Mouse (Mus musculus): ENCODE results near the gene Usp24. TPM values are rescaled to one million over a fixed set of nuclear protein-coding genes. Genes with fewer than 3 reads are reported as not detected.
"Not testable (repeated sequence)": the region's sequence is repeated elsewhere in the genome, so short reads cannot be mapped to it uniquely, and the experiment has no call there.

Gene Usp24
- polyA plus RNA-seq, 1 experiment from 2014 or later = 5.4 TPM

- Histone ChIP-seq H3K9me3 (replicated peaks; ENCODE audit: control insufficient read depth, low read length) (no peaks in the 10 kb centered on the region), H3K4me3 (replicated peaks; ENCODE audit: low read length) (no peak overlapping the region), H3K36me3 (ENCODE audit: control insufficient read depth, insufficient read depth, low read length) (no peaks in the 10 kb centered on the region), H3K27me3 (ENCODE audit: control insufficient read depth, insufficient read depth, low read length) (no peaks in the 10 kb centered on the region), H3K27ac (ENCODE audit: low read length) (no peak overlapping the region), H3K9ac (ENCODE audit: low read length) (no peak overlapping the region), H3K4me2 (ENCODE audit: low read depth, low read length) (no peak overlapping the region), H3K4me1 (ENCODE audit: control insufficient read depth, insufficient read depth, low read length) (peaks cover 8% of the 10 kb centered on the region; the same call in 1 of the 2 replicates)
- ATAC-seq (ENCODE audit: insufficient read depth, low FRiP score) = no peak
- WGBS = 41% methylated on average over 5 of the region's 5 CpGs
Observed at GRCm38 (mm10) chr4:106330371-106330819, 14.4 kb downstream of the Usp24 start.

DNA sequence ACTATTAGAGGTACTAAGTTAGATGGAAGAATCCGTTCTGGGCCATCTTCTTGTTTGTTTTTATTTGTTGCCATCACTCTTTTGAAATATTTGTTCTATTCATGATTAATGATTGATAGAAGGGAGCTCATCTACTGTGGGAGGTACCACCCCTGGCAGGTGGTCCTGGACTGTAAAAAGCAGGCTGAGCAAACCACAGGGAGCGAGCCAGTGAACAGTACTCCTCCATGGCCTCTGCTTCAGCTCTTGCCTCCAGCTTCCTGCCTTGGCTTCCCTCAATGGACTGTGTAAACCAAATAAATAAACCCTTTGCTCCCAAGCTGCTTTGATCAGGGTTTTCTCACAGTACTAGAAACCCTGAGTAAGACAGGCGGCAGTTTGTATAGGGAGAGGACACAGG lies 17.1 kb downstream of the Usp24 start:
- no peak overlapping the region for H3K27ac ChIP-seq (ENCODE audit: low read length)
- H3K4me3 ChIP-seq (replicated peaks; ENCODE audit: low read length) = no peak overlapping the region
- H3K9ac ChIP-seq (ENCODE audit: low read length) = no peak overlapping the region
- H3K4me1 ChIP-seq (ENCODE audit: control insufficient read depth, insufficient read depth, low read length) = peaks cover 10% of the 10 kb centered on the region; the same call in 1 of the 2 replicates
- no peaks in the 10 kb centered on the region for H3K9me3 ChIP-seq (replicated peaks; ENCODE audit: control insufficient read depth, low read length)
- H3K4me2 ChIP-seq (ENCODE audit: low read depth, low read length) = no peak overlapping the region
- H3K36me3 ChIP-seq (ENCODE audit: control insufficient read depth, insufficient read depth, low read length) = no peaks in the 10 kb centered on the region
- no peak for ATAC-seq (ENCODE audit: insufficient read depth, low FRiP score)
- whole genome bisulfite sequencing = 69% methylated on average over 3 of the region's 3 CpGs
- no peaks in the 10 kb centered on the region for H3K27me3 ChIP-seq (ENCODE audit: control insufficient read depth, insufficient read depth, low read length)

GRCm38 (mm10) chr4:106333584-106333983 lies 17.6 kb downstream of the Usp24 start:
- H3K9ac ChIP-seq (ENCODE audit: low read length) = no peak overlapping the region
- peaks cover 10% of the 10 kb centered on the region; the same call in 1 of the 2 replicates for H3K4me1 ChIP-seq (ENCODE audit: control insufficient read depth, insufficient read depth, low read length)
- no peaks in the 10 kb centered on the region for H3K27me3 ChIP-seq (ENCODE audit: control insufficient read depth, insufficient read depth, low read length)
- H3K9me3 ChIP-seq (replicated peaks; ENCODE audit: control insufficient read depth, low read length) = no peaks in the 10 kb centered on the region
- no peak overlapping the region for H3K4me3 ChIP-seq (replicated peaks; ENCODE audit: low read length)
- no peak overlapping the region for H3K27ac ChIP-seq (ENCODE audit: low read length)
- H3K36me3 ChIP-seq (ENCODE audit: control insufficient read depth, insufficient read depth, low read length) = no peaks in the 10 kb centered on the region
- WGBS = 76% methylated on average over 2 of the region's 2 CpGs
- no peak overlapping the region for H3K4me2 ChIP-seq (ENCODE audit: low read depth, low read length)
- ATAC-seq (ENCODE audit: insufficient read depth, low FRiP score) = no peak

DNA sequence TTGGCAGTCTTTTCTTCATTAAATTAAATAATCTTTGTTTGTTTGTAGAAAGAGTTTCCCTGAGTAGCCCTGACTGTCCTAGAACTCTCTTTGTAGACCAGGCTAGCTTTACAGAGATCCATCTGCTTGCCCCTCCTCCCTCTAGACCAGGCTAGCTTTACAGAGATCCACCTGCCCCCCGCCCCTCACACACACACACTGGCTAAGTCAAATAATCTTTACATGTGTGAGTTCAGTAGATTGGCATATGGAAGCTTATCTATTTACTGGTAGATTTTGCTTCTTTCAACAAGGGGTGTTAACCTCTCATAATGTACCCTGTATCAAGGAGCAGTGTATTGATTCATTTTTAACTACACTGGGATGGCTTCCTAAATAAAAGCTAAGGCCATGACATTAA lies 19.8 kb downstream of the Usp24 start:
- Histone ChIP-seq H3K4me2 (ENCODE audit: low read depth, low read length) (no peak overlapping the region), H3K27ac (ENCODE audit: low read length) (no peak overlapping the region), H3K9me3 (replicated peaks; ENCODE audit: control insufficient read depth, low read length) (no peaks in the 10 kb centered on the region), H3K27me3 (ENCODE audit: control insufficient read depth, insufficient read depth, low read length) (no peaks in the 10 kb centered on the region), H3K4me1 (ENCODE audit: control insufficient read depth, insufficient read depth, low read length) (peaks cover 2% of the 10 kb centered on the region; the same call in 1 of the 2 replicates), H3K9ac (ENCODE audit: low read length) (no peak overlapping the region), H3K4me3 (replicated peaks; ENCODE audit: low read length) (no peak overlapping the region), H3K36me3 (ENCODE audit: control insufficient read depth, insufficient read depth, low read length) (no peaks in the 10 kb centered on the region)
- WGBS = 80% methylated on average over 1 of the region's 1 CpGs
- no peak for ATAC-seq (ENCODE audit: insufficient read depth, low FRiP score)

- 96% methylated on average over 1 of the region's 1 CpGs for WGBS
- H3K9ac ChIP-seq (ENCODE audit: low read length) = no peak overlapping the region
- H3K36me3 ChIP-seq (ENCODE audit: control insufficient read depth, insufficient read depth, low read length) = peaks cover 10% of the 10 kb centered on the region
- H3K4me3 ChIP-seq (replicated peaks; ENCODE audit: low read length) = no peak overlapping the region
- H3K4me2 ChIP-seq (ENCODE audit: low read depth, low read length) = no peak overlapping the region
- H3K27me3 ChIP-seq (ENCODE audit: control insufficient read depth, insufficient read depth, low read length) = no peaks in the 10 kb centered on the region
- no peak overlapping the region for H3K27ac ChIP-seq (ENCODE audit: low read length)
- no peaks in the 10 kb centered on the region for H3K4me1 ChIP-seq (ENCODE audit: control insufficient read depth, insufficient read depth, low read length)
- ATAC-seq (ENCODE audit: insufficient read depth, low FRiP score) = no peak
- H3K9me3 ChIP-seq (replicated peaks; ENCODE audit: control insufficient read depth, low read length) = no peaks in the 10 kb centered on the region
Observed at GRCm38 (mm10) chr4:106347664-106348063, 31.7 kb downstream of the Usp24 start.

GRCm38 (mm10) chr4:106355025-106355424 lies 39.0 kb downstream of the Usp24 start:
- ATAC-seq (ENCODE audit: insufficient read depth, low FRiP score); H3K27me3 ChIP-seq (ENCODE audit: control insufficient read depth, insufficient read depth, low read length); H3K9ac ChIP-seq (ENCODE audit: low read length); H3K9me3 ChIP-seq (replicated peaks; ENCODE audit: control insufficient read depth, low read length); H3K27ac ChIP-seq (ENCODE audit: low read length); H3K4me2 ChIP-seq (ENCODE audit: low read depth, low read length); H3K4me3 ChIP-seq (replicated peaks; ENCODE audit: low read length); H3K4me1 ChIP-seq (ENCODE audit: control insufficient read depth, insufficient read depth, low read length): not testable (repeated sequence)
- H3K36me3 ChIP-seq (ENCODE audit: control insufficient read depth, insufficient read depth, low read length) = peaks cover 16% of the 10 kb centered on the region
- WGBS = 85% methylated on average over 2 of the region's 2 CpGs

DNA sequence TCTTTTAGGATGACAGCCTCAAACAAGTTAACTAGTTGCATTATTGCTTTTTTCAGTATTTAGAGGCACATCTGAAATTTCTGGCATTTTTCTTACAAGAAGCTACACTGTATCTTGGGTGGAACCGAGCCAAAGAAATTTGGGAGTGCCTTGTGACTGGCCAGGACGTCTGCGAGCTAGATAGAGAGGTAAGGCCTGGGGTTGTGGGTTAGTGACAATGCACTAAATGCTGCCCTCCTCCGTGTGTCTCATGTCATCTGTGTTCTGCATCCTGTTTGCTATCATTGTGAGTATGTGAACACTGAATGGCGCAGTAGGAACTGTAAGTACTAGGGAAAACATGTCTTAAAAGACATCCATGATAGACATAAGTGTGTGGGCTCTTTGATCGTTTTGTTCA lies 54.0 kb downstream of the Usp24 start:
- 79% methylated on average over 6 of the region's 6 CpGs for WGBS
- no peaks in the 10 kb centered on the region for H3K9me3 ChIP-seq (replicated peaks; ENCODE audit: control insufficient read depth, low read length)
- no peak for ATAC-seq (ENCODE audit: insufficient read depth, low FRiP score)

DNA sequence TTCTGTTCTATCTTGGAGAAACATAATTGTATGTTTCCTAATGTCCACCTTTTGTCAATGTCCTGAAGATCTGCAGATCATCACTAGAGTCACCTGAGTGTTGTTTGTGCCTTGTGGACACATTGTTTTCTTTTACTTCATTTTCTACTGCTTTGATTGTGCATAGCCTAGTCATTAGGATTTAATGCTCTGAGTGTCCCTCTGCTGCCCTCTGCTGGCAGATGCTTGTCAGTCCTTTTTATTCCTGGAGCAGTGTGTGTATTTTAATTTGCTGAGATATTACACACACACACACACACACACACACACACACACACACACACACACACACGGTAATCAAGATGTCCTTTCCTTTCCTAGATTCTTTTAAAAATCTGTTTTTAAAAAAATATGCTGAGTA lies 59.8 kb downstream of the Usp24 start:
- Histone ChIP-seq H3K27ac (ENCODE audit: low read length) (no peak overlapping the region), H3K4me2 (ENCODE audit: low read depth, low read length) (no peak overlapping the region), H3K9ac (ENCODE audit: low read length) (no peak overlapping the region), H3K4me3 (replicated peaks; ENCODE audit: low read length) (no peak overlapping the region), H3K36me3 (ENCODE audit: control insufficient read depth, insufficient read depth, low read length) (peaks cover 15% of the 10 kb centered on the region; the same call in 1 of the 2 replicates), H3K4me1 (ENCODE audit: control insufficient read depth, insufficient read depth, low read length) (no peaks in the 10 kb centered on the region), H3K9me3 (replicated peaks; ENCODE audit: control insufficient read depth, low read length) (no peaks in the 10 kb centered on the region), H3K27me3 (ENCODE audit: control insufficient read depth, insufficient read depth, low read length) (no peaks in the 10 kb centered on the region)
- 47% methylated on average over 1 of the region's 1 CpGs for WGBS
- no peak for ATAC-seq (ENCODE audit: insufficient read depth, low FRiP score)

More for the DNA sequence above, 54.0 kb downstream of the Usp24 start:
- Histone ChIP-seq H3K27me3 (ENCODE audit: control insufficient read depth, insufficient read depth, low read length) (no peaks in the 10 kb centered on the region), H3K36me3 (ENCODE audit: control insufficient read depth, insufficient read depth, low read length) (peaks cover 19% of the 10 kb centered on the region), H3K9ac (ENCODE audit: low read length) (no peak overlapping the region), H3K4me3 (replicated peaks; ENCODE audit: low read length) (no peak overlapping the region), H3K4me1 (ENCODE audit: control insufficient read depth, insufficient read depth, low read length) (no peaks in the 10 kb centered on the region), H3K27ac (ENCODE audit: low read length) (no peak overlapping the region), H3K4me2 (ENCODE audit: low read depth, low read length) (no peak overlapping the region)

DNA sequence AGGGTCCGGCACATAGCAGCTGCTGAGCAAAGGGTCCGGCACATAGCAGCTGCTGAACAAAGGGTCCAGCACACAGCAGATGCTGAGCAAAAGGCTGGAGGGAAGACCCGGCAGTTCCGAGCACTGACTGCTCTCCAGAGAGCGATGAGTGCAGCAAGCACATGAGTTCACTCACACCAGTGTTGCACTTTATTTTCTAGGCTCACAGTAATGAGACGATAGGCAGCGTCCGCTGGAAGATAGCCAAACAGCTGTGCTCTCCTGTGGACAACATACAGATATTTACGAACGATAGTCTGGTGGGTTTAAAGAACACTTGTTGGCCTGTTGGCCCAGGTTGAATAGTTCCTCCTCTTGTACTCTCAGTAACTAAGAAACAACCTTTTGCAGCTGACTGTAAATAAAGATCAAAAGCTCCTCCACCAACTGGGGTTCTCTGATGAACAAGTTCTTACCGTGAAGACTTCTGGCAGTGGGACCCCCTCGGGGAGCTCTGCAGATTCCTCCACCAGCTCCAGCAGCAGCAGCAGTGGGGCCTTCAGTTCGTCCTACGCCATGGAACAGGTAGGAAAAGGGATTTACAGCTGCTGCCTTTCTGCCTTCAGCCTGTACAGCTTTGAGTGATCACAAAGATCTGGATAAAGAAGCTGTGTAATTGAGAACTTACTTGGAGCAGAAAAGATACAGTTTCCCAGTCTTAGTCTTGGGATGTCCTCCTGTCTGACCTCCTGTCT lies 63.0 kb downstream of the Usp24 start:
- no peak overlapping the region for H3K4me2 ChIP-seq (ENCODE audit: low read depth, low read length)
- H3K9ac ChIP-seq (ENCODE audit: low read length) = no peak overlapping the region
- H3K4me3 ChIP-seq (replicated peaks; ENCODE audit: low read length) = no peak overlapping the region
- peaks cover 14% of the 10 kb centered on the region for H3K36me3 ChIP-seq (ENCODE audit: control insufficient read depth, insufficient read depth, low read length)
- no peak overlapping the region for H3K27ac ChIP-seq (ENCODE audit: low read length)
- no peak for ATAC-seq (ENCODE audit: insufficient read depth, low FRiP score)
- H3K9me3 ChIP-seq (replicated peaks; ENCODE audit: control insufficient read depth, low read length) = no peaks in the 10 kb centered on the region
- WGBS = 67% methylated on average over 14 of the region's 14 CpGs
- no peaks in the 10 kb centered on the region for H3K27me3 ChIP-seq (ENCODE audit: control insufficient read depth, insufficient read depth, low read length)
- H3K4me1 ChIP-seq (ENCODE audit: control insufficient read depth, insufficient read depth, low read length) = no peaks in the 10 kb centered on the region

All from stomach, embryonic 16.5 days (tissue).